Mouse (Mus musculus): ENCODE data around the gene Krtap21-1.

DNA sequence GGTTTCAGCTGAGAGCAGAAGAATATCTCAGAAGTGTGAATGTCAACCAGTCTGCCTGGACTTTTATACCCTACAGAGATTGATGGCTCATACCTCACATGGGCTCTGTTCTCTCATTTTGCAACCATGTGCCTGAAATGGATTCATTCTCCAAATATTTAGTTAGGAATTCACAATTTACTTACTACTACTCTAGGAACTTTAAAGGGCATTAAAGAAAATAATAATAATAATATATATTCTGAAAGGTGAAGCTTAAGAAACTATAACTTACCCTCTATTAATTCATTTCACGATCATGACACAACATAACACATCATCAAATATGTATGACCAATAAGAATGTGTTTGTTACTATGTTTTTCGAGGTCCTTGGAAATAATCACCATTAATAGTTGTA lies at the start of gene Krtap21-1:
- no peak for TF ChIP-seq EP300 (IDR thresholded peaks at IDR 0.05; ENCODE audit: insufficient read depth, low read depth, low read length)
- no peak for TF ChIP-seq POLR2A (IDR thresholded peaks at IDR 0.05; ENCODE audit: insufficient read depth, low read depth, low read length)
- no peak for TF ChIP-seq CTCF (IDR thresholded peaks at IDR 0.05)
